Mouse (Mus musculus): ENCODE measurements around the gene Tsc22d4. TPM values are rescaled to one million over a fixed set of nuclear protein-coding genes. Genes with fewer than 3 reads are reported as not detected.
"Not testable (repeated sequence)": the region's sequence is repeated elsewhere in the genome, so short reads cannot be mapped to it uniquely, and the experiment has no call there.

The Tsc22d4 gene
- 273 and 360 TPM in 2 replicates for polyA plus RNA-seq (2012; rRNA removed)

GRCm38 (mm10) chr5:137745214-137746171 lies at the start of gene Tsc22d4:
Tsc22d4 (plus strand) TSS chr5:137745730.
- peak; percentile 86 to 87 for DNase-seq (ENCODE audit: extremely low spot score in 1 of 2, low spot score in 1 of 2)

GRCm38 (mm10) chr5:137695930-137696329 lies 49.6 kb upstream of the Tsc22d4 start:
- DNase-seq (ENCODE audit: extremely low spot score in 1 of 2, low spot score in 1 of 2) = no peak

GRCm38 (mm10) chr5:137699080-137699479 lies 46.5 kb upstream of the Tsc22d4 start:
- no peak for DNase-seq (ENCODE audit: extremely low spot score in 1 of 2, low spot score in 1 of 2)

GRCm38 (mm10) chr5:137699850-137700249 lies 45.7 kb upstream of the Tsc22d4 start:
- no peak for DNase-seq (ENCODE audit: extremely low spot score in 1 of 2, low spot score in 1 of 2)

DNA sequence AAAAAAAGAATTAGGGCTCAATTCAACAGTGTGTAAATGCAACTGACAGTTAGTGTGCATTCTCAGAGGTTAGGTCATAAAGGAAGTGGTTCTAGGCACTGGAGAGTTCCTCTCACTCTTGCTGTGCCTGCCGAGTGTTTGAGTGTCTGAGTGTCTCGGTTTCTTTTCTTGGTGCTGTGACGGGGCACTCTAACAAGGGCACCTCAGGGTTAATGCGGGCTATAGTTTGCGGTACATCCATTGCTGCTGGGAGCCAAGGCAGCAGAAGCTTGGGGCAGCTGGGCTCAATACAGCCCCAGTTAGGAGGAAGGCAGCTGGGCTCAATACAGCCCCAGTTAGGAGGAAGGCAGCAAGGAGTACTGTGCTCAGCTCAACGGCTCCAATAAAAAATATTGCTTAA lies 40.3 kb upstream of the Tsc22d4 start:
- no peak for DNase-seq (ENCODE audit: extremely low spot score in 1 of 2, low spot score in 1 of 2)

DNA sequence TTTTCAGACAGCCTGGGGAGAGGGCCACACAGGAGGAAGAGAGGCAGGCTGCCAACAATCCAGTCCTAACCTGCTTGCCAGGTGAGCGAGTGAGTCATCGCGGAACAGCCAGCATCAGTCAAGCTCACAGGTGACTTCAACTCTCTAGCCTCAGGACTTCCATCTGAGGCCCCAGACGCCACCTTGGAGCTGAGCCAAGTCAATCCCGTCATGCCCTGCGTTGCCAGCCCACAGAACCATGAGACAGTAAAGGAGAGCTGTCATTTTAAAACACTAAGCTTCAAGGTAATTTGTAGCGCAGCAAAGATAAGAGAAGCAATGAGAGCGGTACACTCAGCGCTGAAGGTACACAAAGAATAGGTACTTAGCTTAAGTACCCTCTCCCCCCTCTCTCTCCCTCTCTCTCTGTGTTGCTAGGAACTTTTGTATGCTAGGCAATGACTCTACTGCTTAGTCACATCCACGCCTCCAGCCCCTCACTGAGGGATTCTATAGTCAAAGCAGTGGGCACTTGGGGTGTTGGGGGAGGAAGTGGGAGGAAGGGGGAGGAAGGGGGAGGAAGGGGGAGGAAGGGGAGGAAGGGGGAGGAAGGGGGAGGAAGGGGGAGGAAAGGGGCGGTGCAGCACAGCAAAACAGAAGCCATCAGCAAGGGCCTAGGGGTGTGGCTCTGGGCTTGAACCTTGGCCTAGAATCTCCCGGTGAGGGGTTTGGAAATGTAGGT lies 38.5 kb upstream of the Tsc22d4 start:
- peak in 1 of 2 experiments; percentile 38 for DNase-seq (ENCODE audit: extremely low spot score in 1 of 2, low spot score in 1 of 2)

- DNase-seq (ENCODE audit: extremely low spot score in 1 of 2, low spot score in 1 of 2) = no peak
These were observed 32.1 kb upstream of the Tsc22d4 start for GRCm38 (mm10) chr5:137713454-137713853.

DNA sequence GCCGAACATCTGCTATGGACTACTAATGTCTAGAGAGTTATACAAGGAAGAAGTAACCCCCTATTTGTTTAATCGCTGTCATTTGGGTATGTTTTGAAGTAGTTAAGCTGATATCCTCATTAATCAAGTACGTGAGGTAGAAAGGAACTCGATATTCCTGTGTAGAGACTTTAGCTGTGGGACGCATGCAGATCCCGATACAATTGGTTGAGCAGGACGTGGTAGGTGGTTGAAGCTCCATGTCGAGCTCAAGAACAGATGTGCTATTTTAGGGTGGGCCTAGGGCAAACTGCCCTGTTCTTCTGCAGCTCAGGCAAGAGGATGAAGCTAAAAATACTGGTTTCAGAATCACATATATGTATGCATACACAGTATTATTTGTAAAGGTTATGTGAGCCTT lies 29.8 kb upstream of the Tsc22d4 start:
- DNase-seq (ENCODE audit: extremely low spot score in 1 of 2, low spot score in 1 of 2) = no peak

DNA sequence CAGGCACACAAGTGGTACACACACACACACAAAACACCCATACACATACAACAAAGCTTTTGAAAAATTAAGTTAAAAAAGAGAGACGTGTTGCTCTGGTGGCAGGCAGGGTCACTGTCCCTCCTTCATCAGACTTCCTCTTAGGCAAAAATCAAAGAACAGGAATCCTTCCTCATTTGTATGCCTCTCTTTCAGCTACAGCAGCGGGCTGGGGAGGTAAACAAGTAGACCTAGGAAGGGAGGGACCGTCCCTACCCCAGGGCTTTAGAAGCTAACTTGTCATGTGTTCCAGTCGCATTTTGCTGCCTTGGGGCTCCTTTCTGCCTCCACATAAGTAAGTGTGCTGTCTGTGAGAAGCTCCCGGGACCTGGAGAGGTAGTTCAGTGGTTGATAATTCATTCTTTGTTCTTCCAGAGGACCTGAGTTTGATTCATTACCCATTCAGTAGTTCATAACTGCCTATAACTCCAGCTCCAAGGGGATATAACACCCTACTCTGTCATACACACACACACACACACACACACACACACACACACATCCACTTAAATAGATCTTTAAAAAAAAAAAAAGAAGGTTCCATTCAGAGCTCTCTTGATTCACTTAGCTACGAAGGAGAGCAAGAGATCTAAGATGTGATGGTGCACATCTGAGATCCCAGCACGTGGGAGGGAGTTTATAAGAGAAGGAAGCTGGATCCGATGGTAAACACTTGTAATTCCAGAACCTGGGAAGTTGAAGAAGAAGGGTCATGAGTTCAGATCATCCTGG lies 27.3 kb upstream of the Tsc22d4 start:
- DNase-seq (ENCODE audit: extremely low spot score in 1 of 2, low spot score in 1 of 2) = no peak

DNA sequence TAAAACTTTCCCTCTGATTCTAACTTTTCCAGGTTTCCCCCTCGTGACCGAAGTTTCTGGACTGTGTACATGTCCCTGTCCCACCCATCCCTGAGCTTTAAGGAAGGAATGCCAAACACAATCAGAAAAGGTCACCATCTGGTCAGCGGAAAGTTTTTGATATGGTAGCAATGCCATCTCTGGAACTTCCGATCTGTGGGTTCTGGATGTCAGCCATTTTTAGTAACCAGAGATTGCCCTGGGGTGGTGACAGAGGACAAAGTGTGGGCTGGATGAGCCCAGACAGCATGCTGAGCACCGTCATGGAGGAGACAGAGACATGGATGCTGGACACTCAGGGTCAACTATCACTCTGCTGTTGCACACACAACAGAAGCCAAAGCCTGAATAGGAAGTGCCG lies 26.4 kb upstream of the Tsc22d4 start:
- no peak for DNase-seq (ENCODE audit: extremely low spot score in 1 of 2, low spot score in 1 of 2)

DNA sequence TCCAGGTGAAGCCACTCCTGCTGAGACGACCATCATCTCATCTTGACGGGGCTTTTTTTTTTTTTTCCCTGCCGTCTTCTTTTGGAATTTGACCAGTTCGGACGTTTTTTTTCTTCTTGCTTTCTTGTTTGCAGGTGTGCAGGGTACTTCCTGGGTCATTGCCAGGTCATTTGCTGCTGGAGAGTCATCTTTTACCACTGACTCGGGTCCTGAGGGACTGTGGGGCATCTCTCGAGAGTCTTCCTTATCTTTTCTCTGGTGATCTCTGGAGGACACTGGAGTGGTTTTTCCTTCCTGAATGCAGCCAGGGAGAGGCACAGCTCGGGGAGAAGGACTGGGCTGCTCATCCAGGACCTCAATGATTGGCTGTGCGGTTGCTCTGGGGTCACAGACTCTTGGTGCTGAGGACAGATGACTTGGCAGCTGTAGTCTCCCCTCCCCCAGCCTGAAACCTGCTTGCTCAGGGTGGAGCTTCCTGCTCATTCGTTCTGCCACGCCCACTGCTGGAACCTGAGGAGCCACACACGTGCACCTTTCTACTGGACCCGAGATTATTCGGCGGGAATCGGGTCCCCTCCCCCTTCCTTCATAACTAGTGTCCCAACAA lies 24.9 kb upstream of the Tsc22d4 start:
- not testable (repeated sequence) for DNase-seq (ENCODE audit: extremely low spot score in 1 of 2, low spot score in 1 of 2)

DNA sequence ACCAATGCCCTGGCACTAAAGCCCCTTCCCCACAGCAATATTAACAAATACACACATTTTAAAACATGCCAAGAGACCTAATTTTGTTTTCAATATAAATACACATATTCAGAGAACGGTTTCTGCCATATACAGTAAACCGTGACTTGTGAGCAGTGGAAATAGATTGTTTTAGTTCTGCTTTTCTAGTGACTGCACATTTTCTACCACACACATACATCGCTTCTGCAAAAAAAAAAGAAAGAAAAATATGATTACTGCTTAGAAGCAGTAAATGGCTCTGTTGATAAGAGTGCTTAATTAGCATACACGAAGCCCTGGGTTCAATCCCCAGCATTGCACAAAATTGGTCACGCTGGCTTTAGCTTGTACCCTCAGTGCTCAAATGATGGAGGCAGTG lies 21.7 kb upstream of the Tsc22d4 start:
- no peak for DNase-seq (ENCODE audit: extremely low spot score in 1 of 2, low spot score in 1 of 2)

DNA sequence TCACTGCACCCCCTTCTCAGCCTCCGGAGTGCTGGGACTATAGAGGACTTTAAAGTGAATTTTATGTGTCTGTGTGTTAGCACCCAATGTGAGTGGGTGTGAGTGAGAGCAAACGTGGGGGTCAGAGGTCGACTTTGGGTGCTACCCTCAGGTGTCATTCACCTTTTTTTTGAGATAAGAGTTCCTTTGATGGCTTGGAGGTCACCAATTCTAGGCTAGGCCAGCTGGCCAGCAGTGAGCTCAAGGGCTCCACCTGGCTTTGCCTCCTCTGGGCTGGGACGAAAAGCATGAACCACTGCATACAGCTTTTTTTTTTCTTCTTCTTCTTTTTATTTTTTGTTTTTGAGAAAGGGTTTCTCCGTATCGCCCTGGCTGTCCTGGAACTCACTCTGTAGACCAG lies 18.8 kb upstream of the Tsc22d4 start:
- DNase-seq (ENCODE audit: extremely low spot score in 1 of 2, low spot score in 1 of 2) = no peak

DNA sequence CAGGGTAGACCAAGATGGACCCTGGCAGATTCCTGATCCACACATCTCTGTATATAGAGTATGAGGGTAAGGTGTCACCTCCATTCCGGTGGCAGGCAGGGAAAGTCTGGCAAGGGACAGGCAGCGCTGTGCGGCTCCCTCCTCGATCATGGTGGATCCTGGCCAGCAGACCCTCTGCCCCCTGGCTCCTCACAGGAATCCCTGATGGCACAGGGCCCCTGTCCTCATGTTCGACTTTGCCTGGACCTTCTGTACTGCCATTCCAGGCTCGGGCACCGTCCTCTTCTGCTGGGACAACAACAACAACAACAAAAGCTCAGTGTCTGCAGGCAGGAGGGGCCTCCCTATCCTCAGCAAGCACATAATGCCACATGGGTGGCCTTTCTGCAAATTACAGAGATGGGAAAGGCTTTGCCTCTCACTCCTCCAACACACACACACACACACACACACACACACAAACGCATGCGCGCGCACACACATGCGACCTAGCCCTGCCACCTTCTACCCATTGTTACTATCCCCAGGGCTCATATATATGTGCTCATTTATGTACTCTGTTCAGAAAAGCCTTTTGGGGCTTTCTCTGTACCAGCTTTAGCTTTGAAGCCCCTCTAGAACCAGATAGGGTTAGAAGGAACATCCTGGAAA lies 11.8 kb upstream of the Tsc22d4 start:
- no peak for DNase-seq (ENCODE audit: extremely low spot score in 1 of 2, low spot score in 1 of 2)

GRCm38 (mm10) chr5:137734289-137735061 lies 11.1 kb upstream of the Tsc22d4 start:
- peak; percentile 93 to 95 for DNase-seq (ENCODE audit: extremely low spot score in 1 of 2, low spot score in 1 of 2)

DNA sequence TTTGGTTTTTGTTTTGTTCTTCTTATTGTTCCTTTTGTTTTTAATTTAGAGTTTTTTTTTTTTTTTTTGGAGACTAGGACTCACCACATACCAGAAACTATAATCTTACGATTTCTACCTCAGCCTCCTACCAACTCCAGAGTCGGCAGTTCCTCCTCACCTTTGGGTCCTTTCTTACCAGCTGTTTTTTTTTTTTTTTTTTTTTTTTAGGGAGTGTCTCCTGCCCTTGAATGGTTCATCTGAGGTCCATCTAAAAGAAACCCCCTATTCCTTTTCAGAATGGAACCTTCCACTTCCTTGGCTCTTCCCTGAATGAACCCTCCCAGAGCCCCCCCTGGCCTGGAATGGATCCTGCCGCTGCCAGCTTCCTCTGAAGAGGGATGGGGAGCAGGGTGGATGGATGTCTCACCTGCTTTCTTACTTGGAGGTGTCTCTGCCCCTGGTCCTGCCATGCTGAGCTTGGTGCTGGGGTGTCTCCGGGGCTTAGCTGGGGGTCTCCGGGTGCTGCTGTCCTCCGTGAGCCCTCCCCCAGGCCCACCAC lies 8.1 kb upstream of the Tsc22d4 start:
- peak in 1 of 2 experiments; percentile 71 for DNase-seq (ENCODE audit: extremely low spot score in 1 of 2, low spot score in 1 of 2)

DNA sequence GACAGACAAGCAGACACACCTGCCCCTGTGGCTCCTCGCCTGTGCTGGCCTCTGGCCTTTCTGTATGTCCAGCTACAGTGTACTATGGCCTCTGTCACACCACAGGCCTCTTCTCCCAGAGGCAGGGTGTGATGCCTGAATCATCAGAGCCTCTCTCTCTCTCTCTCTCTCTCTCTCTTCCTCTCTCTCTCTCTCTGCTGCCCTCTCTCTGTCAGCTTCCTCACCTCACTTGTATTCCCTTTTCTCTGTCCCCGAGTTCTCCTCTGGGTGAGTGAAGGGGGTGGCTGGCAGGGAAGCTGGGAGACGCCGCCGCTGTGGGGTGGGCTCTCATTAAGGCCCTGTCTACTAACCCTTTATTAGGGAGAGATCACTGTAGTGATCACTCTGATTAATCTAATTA lies 7.0 kb upstream of the Tsc22d4 start:
- DNase-seq (ENCODE audit: extremely low spot score in 1 of 2, low spot score in 1 of 2) = no peak

GRCm38 (mm10) chr5:137739471-137739870 lies 6.1 kb upstream of the Tsc22d4 start:
- no peak for DNase-seq (ENCODE audit: extremely low spot score in 1 of 2, low spot score in 1 of 2)

GRCm38 (mm10) chr5:137740506-137740905 lies 5.0 kb upstream of the Tsc22d4 start:
- DNase-seq (ENCODE audit: extremely low spot score in 1 of 2, low spot score in 1 of 2) = no peak

Measured in frontal cortex, adult 2 months (tissue).